Mouse (Mus musculus) subcutaneous adipose tissue, adult 2 months (tissue): Measurements from ENCODE around the gene Olfr1173. TPM values are rescaled to one million over a fixed set of nuclear protein-coding genes. Genes with fewer than 3 reads are reported as not detected.

Experiments
- polyA plus RNA-seq: library from polyadenylated mRNA; depleted of rRNA; stranded (reverse); fragments of >200 nt; gene quantifications from 2 replicates; pipeline ENCODE4 v1.2.3, GENCODE M21; 2012; ENCODE audit warnings: low replicate concordance; rRNA removed

Gene Olfr1173
- not detected in 2 replicates for polyA plus RNA-seq

DNA sequence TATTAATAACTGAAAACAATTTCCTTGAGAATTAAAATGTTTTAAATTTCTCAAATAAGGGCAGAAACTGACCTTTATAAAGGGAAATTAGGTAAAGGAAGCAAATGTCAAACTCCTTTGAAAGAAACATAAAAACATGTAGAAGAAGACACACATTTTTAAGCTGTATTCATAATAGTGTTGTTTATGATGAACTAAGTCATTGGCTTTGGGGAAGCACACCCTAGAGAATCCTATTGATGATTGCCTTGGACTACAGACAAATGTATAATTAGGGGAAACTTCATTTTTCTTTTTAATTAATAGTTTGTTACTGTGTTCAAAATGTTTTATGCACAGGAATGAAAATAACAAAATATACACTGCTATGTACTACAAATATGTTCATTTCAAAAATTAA lies at the start of gene Olfr1173:
Gene Olfr1173, minus strand, starts transcription at position 101 of the 400 bp plus-strand sequence.

DNA sequence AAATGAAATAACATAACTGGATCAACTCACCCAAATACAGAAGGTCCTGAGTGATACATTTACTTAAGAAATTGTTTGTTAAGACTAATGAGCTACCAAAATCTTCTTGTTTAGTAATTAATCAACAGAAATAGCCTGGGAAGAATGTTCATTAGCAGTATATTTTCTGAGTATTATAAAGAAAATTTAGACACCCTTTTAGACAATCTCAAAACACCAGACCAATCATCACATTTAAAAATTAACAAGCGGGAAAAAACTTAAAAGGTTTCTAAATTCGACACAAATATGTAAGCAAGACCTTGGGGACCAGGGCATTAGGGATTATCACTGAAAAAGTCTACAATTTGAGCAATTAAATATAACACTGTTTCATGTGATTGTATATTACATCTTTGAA lies 47.4 kb upstream of the Olfr1173 start, which contains the start of gene Olfr1175-ps:
Gene Olfr1175-ps, minus strand, starts transcription at position 101 of the 400 bp plus-strand sequence.

DNA sequence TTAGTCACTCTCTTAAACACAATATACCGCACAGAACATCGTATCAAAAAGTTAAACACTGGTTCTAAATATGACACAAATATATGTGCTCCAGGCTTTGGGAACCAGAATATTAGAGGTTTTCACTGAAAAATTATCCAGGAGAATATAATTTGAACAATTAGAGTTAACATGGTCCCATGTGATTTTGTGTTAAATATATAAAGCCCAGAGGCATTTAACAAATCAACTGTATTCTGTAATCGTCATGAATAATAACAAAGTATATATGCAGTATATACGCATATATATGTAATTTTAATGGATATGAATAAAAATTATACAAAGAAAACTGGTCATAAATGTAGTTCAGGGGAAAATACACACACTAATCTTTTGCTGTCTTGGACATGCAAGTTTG lies 35.4 kb upstream of the Olfr1173 start, which contains the start of gene Olfr1174-ps:
Gene Olfr1174-ps, minus strand, starts transcription at position 101 of the 400 bp plus-strand sequence.

DNA sequence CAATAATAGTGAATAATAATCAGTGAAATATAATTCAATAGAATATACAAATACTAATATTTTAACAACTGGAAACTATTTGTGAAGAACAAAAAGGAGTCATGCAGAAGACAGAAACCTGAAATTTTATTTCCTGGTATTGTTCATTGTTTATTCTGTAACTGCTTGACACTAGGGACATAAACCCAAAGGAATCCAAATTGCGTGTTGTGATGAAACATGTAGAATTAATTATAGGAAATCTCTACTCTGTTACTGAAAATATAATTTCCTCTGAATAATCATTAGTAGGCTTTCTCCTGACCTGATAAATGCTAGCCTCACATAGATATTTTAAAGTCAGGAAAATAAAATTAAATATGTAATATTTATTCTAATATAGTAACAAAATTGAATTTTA lies 51.4 kb downstream of the Olfr1173 start, which contains the start of gene Olfr1170:
Gene Olfr1170, minus strand, starts transcription at position 101 of the 400 bp plus-strand sequence.

Other genes starting within 250 kb of the Olfr1173 start
- gene Olfr73, start 242.2 kb downstream of the Olfr1173 start, polyA plus RNA-seq: not detected in 2 replicates
- gene Olfr1162, start 228.7 kb downstream of the Olfr1173 start, polyA plus RNA-seq: not detected in 2 replicates
- gene Olfr1163, start 208.0 kb downstream of the Olfr1173 start, polyA plus RNA-seq: not detected in 2 replicates
- gene Olfr1164, start 185.9 kb downstream of the Olfr1173 start, polyA plus RNA-seq: not detected in 2 replicates
- not detected in 2 replicates for gene Olfr1166, start 151.6 kb downstream of the Olfr1173 start, polyA plus RNA-seq
- not detected in 2 replicates for gene Olfr1167, start 124.7 kb downstream of the Olfr1173 start, polyA plus RNA-seq
- not detected in 2 replicates for gene Olfr1168, start 98.0 kb downstream of the Olfr1173 start, polyA plus RNA-seq
- not detected in 2 replicates for gene Olfr1170, start 51.5 kb downstream of the Olfr1173 start, polyA plus RNA-seq
- not detected in 2 replicates for gene Olfr1174-ps, start 35.3 kb upstream of the Olfr1173 start, polyA plus RNA-seq
- not detected in 2 replicates for gene Olfr1175-ps, start 47.3 kb upstream of the Olfr1173 start, polyA plus RNA-seq
- not detected in 2 replicates for gene Olfr1176, start 56.8 kb upstream of the Olfr1173 start, polyA plus RNA-seq
- gene Olfr1177-ps, start 66.6 kb upstream of the Olfr1173 start, polyA plus RNA-seq: not detected in 2 replicates
- not detected in 2 replicates for gene Olfr1178, start 107.2 kb upstream of the Olfr1173 start, polyA plus RNA-seq
- gene Olfr1179, start 126.6 kb upstream of the Olfr1173 start, polyA plus RNA-seq: not detected in 2 replicates
- not detected in 2 replicates for gene Olfr1180, start 139.3 kb upstream of the Olfr1173 start, polyA plus RNA-seq
- gene Olfr1181, start 146.3 kb upstream of the Olfr1173 start, polyA plus RNA-seq: not detected in 2 replicates
- not detected in 2 replicates for gene Gm13757, start 169.3 kb upstream of the Olfr1173 start, polyA plus RNA-seq
- not detected in 2 replicates for gene Olfr1183, start 175.0 kb upstream of the Olfr1173 start, polyA plus RNA-seq
- gene Olfr1184, start 203.7 kb upstream of the Olfr1173 start, polyA plus RNA-seq: not detected in 2 replicates
- gene Olfr1185-ps1, start 213.4 kb upstream of the Olfr1173 start, polyA plus RNA-seq: not detected in 2 replicates
- not detected in 2 replicates for gene Olfr1186, start 238.7 kb upstream of the Olfr1173 start, polyA plus RNA-seq